In the genomic region with DNA sequence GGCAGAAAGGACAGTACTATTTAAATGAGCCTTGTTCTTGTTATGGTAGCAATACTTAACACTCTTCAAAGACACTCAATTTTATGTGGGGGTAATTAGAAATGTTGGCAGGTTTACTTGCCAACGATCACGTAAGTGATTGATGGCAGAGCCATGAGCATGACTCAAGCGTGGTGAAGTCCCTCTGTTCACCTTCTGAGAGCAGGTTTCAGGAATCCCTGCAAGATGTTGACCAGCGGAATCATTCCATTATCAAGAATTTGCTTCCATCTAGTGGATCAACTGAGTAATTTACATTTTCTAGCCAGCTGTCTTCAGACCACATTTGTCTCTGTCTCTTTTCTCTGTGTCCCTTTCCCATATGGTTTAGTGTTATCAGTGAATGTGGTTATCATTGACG, we compare ENCODE assay signal across 8 mouse cellular contexts.
DNase-seq lines count a peak whose midpoint lies in the region; ATAC-seq and TF ChIP-seq lines count a peak whose summit lies in the region.

No protein-coding gene starts in this region.

- peak; percentile 75 for ATAC-seq in forebrain, embryonic 13.5 days
- no peak for ATAC-seq in megakaryocyte-erythroid progenitor cell, adult 5-6 weeks (replicated peaks; ENCODE audit: low FRiP score, low TSS enrichment, poor library complexity, severe bottlenecking)

- no peak for DNase-seq in left cerebral cortex, adult 2 months (ENCODE audit: extremely low spot score in 1 of 2, low spot score in 2 of 2)
- DNase-seq in left cerebral cortex, adult 8-10 months (ENCODE audit: low spot score in 2 of 2), result no peak
- peak; percentile 77 for DNase-seq in brain, embryonic 14.5 days (ENCODE audit: low read depth)
- peak; percentile 12 to 51 for DNase-seq in left cerebral cortex, postnatal 25 days (ENCODE audit: low spot score in 2 of 2)
- peak; percentile 7 for DNase-seq in skeletal muscle tissue, adult 2 months (ENCODE audit: low read depth, low spot score)
- DNase-seq in adrenal gland, postnatal 14 days, result no peak

- no peak overlapping the region for H3K27ac ChIP-seq in left cerebral cortex, adult 2 months
- no peak overlapping the region for H3K27ac ChIP-seq in forebrain, embryonic 13.5 days

- 49% methylated on average over 5 of the region's 5 CpGs for WGBS in forebrain, embryonic 13.5 days

- H3K4me2 ChIP-seq in forebrain, embryonic 13.5 days, result no peak overlapping the region

- H3K4me1 ChIP-seq in forebrain, embryonic 13.5 days, result no peaks in the 10 kb centered on the region; the same call in 1 of the 2 replicates

- TF ChIP-seq CTCF in left cerebral cortex, adult 2 months (IDR thresholded peaks at IDR 0.05), result peak; percentile 79
- peak; percentile 54 for TF ChIP-seq CTCF in brain, embryonic 14.5 days (IDR thresholded peaks at IDR 0.05; ENCODE audit: borderline replicate concordance, extremely low read depth, insufficient read depth, insufficient read length)

- no peaks in the 10 kb centered on the region for H3K9me3 ChIP-seq in forebrain, embryonic 13.5 days (replicated peaks)

- no peak overlapping the region for H3K4me3 ChIP-seq in left cerebral cortex, adult 2 months
- H3K4me3 ChIP-seq in forebrain, embryonic 13.5 days, result no peak overlapping the region

- no peak overlapping the region for H3K9ac ChIP-seq in forebrain, embryonic 13.5 days

- no peaks in the 10 kb centered on the region for H3K27me3 ChIP-seq in forebrain, embryonic 13.5 days

- TF ChIP-seq POLR2A in brain, embryonic 14.5 days (IDR thresholded peaks at IDR 0.05; ENCODE audit: borderline replicate concordance, extremely low read depth, insufficient read depth, insufficient read length, poor library complexity, severe bottlenecking), result no peak

- intact Hi-C loops in left cerebral cortex, adult 2 months (cut with DNase I), result loop anchor here (1.0 to 5.0 kb wide), 5 partner anchors 455 to 697 kb away; no protein-coding TSS in a partner anchor
- intact Hi-C loops in left cerebral cortex, postnatal 25 days (cut with DNase I), result loop anchor here (1.0 to 5.0 kb wide), 5 partner anchors 136 to 692 kb away; no protein-coding TSS in a partner anchor

- no peaks in the 10 kb centered on the region for H3K36me3 ChIP-seq in forebrain, embryonic 13.5 days (ENCODE audit: poor library complexity, severe bottlenecking)

Comparison
In these comparisons a context has a peak if more than half of its experiments do, and no peak if none do; other contexts are left out.
1. DNase-seq: peak in brain, embryonic 14.5 days (single experiment), left cerebral cortex, postnatal 25 days (2 of 2) and skeletal muscle tissue, adult 2 months (single experiment); none in left cerebral cortex, adult 2 months (0 of 2), left cerebral cortex, adult 8-10 months (0 of 2) and adrenal gland, postnatal 14 days (single experiment).